ENCODE assay signal across 29 mouse cellular contexts in genomic region chr4:48131606-48132005, GRCm38 (mm10).
"Had no signal": no experiment of that assay in that cellular context is flagged by ENCODE, and none has a peak within 500 bp of the region (broad histone marks: within the 10 kb centered on the region; RNA-seq: fewer than 3 reads in every experiment).

No protein-coding gene starts in this region.

- H3K27me3 ChIP-seq: heart, embryonic 13.5 days; heart, embryonic 15.5 days; hindbrain, embryonic 12.5 days; intestine, embryonic 15.5 days; limb, embryonic 13.5 days; limb, embryonic 15.5 days; liver, embryonic 13.5 days had no signal

- H3K4me2 ChIP-seq: heart, embryonic 11.5 days; heart, embryonic 13.5 days; heart, embryonic 15.5 days; hindbrain, embryonic 12.5 days; hindbrain, embryonic 14.5 days; intestine, embryonic 15.5 days; limb, embryonic 13.5 days; limb, embryonic 15.5 days; liver, embryonic 11.5 days; liver, embryonic 13.5 days had no signal

- DNase-seq: gastrocnemius, adult 2 months; gastrocnemius, postnatal 10 days; gastrocnemius, postnatal 25 days; heart, adult 2 months; heart, postnatal 14 days; heart, postnatal 36 days; kidney, adult 18-20 months; kidney, adult 8-10 months; kidney, postnatal 10 days; kidney, postnatal 25 days; kidney, postnatal 4 days; layer of hippocampus, adult 9-11 months; layer of hippocampus, postnatal 36 days; left cerebral cortex, postnatal 4 days; liver, embryonic 13.5 days had no signal

- H3K27ac ChIP-seq: gastrocnemius, adult 2 months; heart, adult 2 months; heart, embryonic 13.5 days; heart, embryonic 15.5 days; hindbrain, embryonic 10.5 days; hindbrain, embryonic 12.5 days; hindbrain, embryonic 14.5 days; intestine, embryonic 15.5 days; layer of hippocampus, adult 2 months; limb, embryonic 13.5 days; limb, embryonic 15.5 days; liver, embryonic 13.5 days had no signal

- H3K36me3 ChIP-seq: hindbrain, embryonic 10.5 days; hindbrain, embryonic 12.5 days; intestine, embryonic 15.5 days had no signal

- H3K4me3 ChIP-seq: gastrocnemius, adult 2 months; heart, adult 2 months; heart, embryonic 13.5 days; heart, embryonic 15.5 days; hindbrain, embryonic 10.5 days; hindbrain, embryonic 12.5 days; intestine, embryonic 15.5 days; layer of hippocampus, adult 2 months; limb, embryonic 13.5 days; limb, embryonic 15.5 days; liver, embryonic 13.5 days had no signal

- H3K9me3 ChIP-seq: heart, embryonic 13.5 days; heart, embryonic 15.5 days; hindbrain, embryonic 10.5 days; hindbrain, embryonic 12.5 days; intestine, embryonic 15.5 days; limb, embryonic 13.5 days; limb, embryonic 15.5 days; liver, embryonic 13.5 days had no signal

- H3K9ac ChIP-seq: heart, embryonic 13.5 days; heart, embryonic 15.5 days; hindbrain, embryonic 12.5 days; hindbrain, embryonic 14.5 days; intestine, embryonic 15.5 days; limb, embryonic 13.5 days; limb, embryonic 15.5 days; liver, embryonic 13.5 days had no signal

- ATAC-seq: hindbrain, embryonic 16.5 days; inflammation-experienced regulatory T-cells, adult 6 months; intestine, embryonic 15.5 days; intestine, postnatal 0 days had no signal

- H3K4me1 ChIP-seq: heart, embryonic 13.5 days; heart, embryonic 15.5 days; hindbrain, embryonic 10.5 days; hindbrain, embryonic 12.5 days; intestine, embryonic 15.5 days; limb, embryonic 13.5 days; limb, embryonic 15.5 days had no signal
